Mouse (Mus musculus) layer of hippocampus, postnatal 25 days (tissue): ENCODE measurements around the gene Dync2h1. TPM values are rescaled to one million over a fixed set of nuclear protein-coding genes. Genes with fewer than 3 reads are reported as not detected.

Source experiments
- total RNA-seq, 2 experiments: library from RNA; stranded (reverse); gene quantifications; 2 replicates each; pipeline ENCODE4 v1.2.3; 2021

The Dync2h1 gene
- total RNA-seq, 2 experiments from 2014 or later = 26.3 to 29.6 TPM

Other genes starting within 250 kb of the Dync2h1 start
- gene Dcun1d5, start 74 bp upstream of the Dync2h1 start, total RNA-seq = 10 to 100 TPM; 68.5 to 80.5 TPM
- gene Mmp13, start 88.1 kb upstream of the Dync2h1 start, total RNA-seq = not detected
- not detected for gene Mmp12, start 159.9 kb upstream of the Dync2h1 start, total RNA-seq
- gene Mmp1b, start 203.6 kb upstream of the Dync2h1 start, total RNA-seq = not detected